Mouse (Mus musculus) limb, embryonic 10.5 days (tissue): Measurements from ENCODE around the gene Spata48. TPM values are rescaled to one million over a fixed set of nuclear protein-coding genes. Genes with fewer than 3 reads are reported as not detected.

Source experiments
- DNase-seq: peaks from one replicate; pipeline ENCODE4 v3.0.0-alpha.2; 2017; ENCODE audit warnings: low spot score
- H3K27ac ChIP-seq: fragments of 300-500 bp; sonication (generic); 2 replicates; pipeline ENCODE4 v1.5.1; 2016; ENCODE audit warnings: mild to moderate bottlenecking
- H3K27me3 ChIP-seq: fragments of 300-500 bp; sonication (generic); 2 replicates; pipeline ENCODE4 v1.6.1; 2016; ENCODE audit warnings: low read depth, mild to moderate bottlenecking; ENCODE audit not compliant: poor library complexity, severe bottlenecking
- H3K36me3 ChIP-seq: fragments of 300-500 bp; sonication (generic); 2 replicates; pipeline ENCODE4 v1.6.1; 2016; ENCODE audit warnings: mild to moderate bottlenecking, moderate library complexity
- H3K4me1 ChIP-seq: fragments of 300-500 bp; sonication (generic); 2 replicates; pipeline ENCODE4 v1.6.1; 2016
- H3K4me3 ChIP-seq: fragments of 300-500 bp; sonication (generic); 2 replicates; pipeline ENCODE4 v1.5.1; 2016; ENCODE audit warnings: mild to moderate bottlenecking, moderate library complexity
- H3K9me3 ChIP-seq: fragments of 300-500 bp; sonication (generic); replicated peaks from 2 replicates; pipeline ENCODE4 v1.6.1; 2016; ENCODE audit warnings: mild to moderate bottlenecking
- WGBS: fragments of 180-500 bp; shearing (Covaris S2); methylation state at CpG from one replicate; pipeline ENCODE4 v1.1.7; 2016; 5-methylcytosine and 5-hydroxymethylcytosine counted together
- polyA plus RNA-seq: library from polyadenylated mRNA; unstranded; fragments of >200 nt; fragmentation: Nextera tagmentation; extraction: Ambion mirVana; gene quantifications from 2 replicates; pipeline ENCODE4 v1.2.1, GENCODE M21; 2016

The Spata48 gene
- polyA plus RNA-seq, result 0.92 and 2.4 TPM in 2 replicates

DNA sequence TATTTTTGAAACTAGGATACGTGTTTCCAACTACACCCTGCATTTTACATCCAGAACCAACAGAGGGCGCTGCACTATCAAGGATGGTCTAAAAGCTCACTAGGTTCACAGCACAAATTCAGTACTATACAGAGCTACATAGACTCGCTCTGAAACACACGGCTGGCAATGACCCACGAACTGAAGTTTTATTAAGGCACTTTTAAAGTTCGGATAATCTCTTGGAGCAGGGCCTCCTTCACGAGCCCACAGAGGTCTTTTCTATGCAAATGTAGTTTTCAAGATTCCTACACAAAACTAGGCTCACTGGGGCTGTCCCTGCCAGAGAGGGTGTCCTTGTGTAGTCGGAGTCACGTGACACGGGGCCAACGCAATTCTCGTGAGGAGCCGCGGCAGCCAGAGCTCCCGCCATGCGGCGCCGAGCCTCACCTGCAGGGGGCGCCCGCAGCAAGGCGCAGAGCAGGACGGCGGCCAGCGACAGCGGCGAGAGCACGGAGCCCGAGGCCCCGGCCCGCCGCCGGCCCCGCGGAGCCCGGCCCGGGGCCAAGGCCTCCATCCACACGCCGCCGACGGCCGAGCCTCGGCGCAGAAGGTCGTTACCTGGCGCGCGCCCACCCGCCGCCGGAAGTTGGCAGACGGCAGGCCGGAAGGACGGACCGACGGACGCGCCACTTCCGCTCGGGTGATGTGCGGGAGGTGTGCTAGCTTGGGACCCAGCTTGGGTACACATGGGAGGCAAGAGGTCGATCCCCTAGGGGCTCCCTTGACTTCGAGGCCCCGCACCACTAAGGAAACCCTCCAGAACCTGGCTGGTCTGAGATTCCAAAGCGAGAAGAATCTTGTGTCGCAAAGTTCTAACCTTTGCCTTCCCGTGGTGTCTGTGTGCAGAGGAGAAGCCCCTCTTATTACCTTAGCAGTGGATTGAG is at the start of gene Spata48, which contains the start of gene Zpbp:
TSS of gene Spata48 (plus strand) at position 460 of the 926 bp plus-strand sequence.
TSS of gene Zpbp (minus strand) at position 774 of the 926 bp plus-strand sequence.
- Histone ChIP-seq H3K27ac (peak within 1 kb of the TSS; percentile 92), H3K9me3 (no peaks in the 10 kb centered on the region), H3K4me3 (peak within 1 kb of the TSS; percentile 67), H3K27me3 (no peaks in the 10 kb centered on the region), H3K36me3 (no peaks in the 10 kb centered on the region), H3K4me1 (peaks cover 7% of the 10 kb centered on the region; the same call in 1 of the 2 replicates)
- peak; percentile 90 for DNase-seq
- 4% methylated on average over 66 of the region's 66 CpGs for WGBS

DNA sequence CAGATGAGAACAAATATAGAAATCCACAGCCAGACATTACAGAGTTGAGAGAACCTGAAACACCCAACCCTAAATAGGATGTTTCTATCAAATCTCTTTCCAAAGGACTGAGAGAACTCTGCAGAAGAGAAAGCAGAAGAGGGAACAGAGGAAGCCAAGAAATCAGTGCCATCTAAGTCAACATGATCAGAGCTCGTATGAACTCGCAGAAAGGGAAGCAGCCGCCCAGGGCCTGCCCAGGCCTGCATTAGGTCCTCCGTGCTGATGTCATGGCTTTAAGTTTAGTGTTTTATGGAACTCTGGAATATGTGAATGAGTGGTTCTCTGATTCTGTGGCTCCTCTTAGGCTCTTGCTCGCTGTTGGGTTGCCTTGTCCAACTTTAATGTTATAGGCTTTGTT is 47.7 kb upstream of the Spata48 start:
- Histone ChIP-seq H3K27ac (no peak overlapping the region), H3K36me3 (no peaks in the 10 kb centered on the region), H3K9me3 (no peaks in the 10 kb centered on the region), H3K27me3 (no peaks in the 10 kb centered on the region), H3K4me3 (no peak overlapping the region), H3K4me1 (no peaks in the 10 kb centered on the region)
- WGBS, result 80% methylated on average over 5 of the region's 5 CpGs
- no peak for DNase-seq

DNA sequence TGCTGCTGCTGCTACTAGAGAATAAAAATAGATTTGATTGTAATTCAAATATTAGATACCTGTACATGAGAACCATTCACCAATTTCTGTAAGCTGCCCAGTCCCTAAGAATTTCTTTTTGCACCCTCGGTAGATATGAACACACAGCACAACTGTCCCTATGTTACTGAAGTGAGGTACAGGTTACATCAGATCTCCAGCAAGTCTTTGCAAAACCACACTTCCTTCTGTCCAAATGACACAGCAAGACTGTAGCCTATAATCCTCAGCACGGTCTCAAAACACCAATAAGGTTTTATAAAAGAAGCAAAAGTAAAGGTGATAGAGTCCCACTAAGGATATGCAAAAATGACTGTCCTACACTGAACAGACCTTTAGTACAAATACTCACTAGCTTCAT is 44.5 kb upstream of the Spata48 start:
- Histone ChIP-seq H3K36me3 (no peaks in the 10 kb centered on the region), H3K27ac (no peak overlapping the region)

DNA sequence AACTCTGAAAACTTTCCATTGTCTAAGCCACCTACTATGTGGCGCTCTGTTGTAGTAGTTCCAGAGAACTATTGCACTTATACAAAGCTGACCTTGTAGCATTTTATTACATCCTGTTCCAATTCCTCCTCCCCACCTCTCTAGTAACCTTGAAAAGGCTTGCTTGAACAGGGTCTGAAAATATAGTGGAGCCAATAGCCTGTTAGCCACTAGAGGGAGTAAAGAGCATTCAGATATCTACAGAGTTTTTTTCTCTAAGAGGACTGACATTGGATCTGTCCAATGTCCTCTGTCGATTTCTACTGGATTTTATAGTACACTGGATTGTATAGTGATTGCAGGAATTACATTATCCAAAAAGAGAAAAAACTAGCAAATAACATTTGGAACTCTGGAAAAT is 6.9 kb upstream of the Spata48 start:
- no peaks in the 10 kb centered on the region for H3K9me3 ChIP-seq
- H3K4me3 ChIP-seq, result no peak overlapping the region
- no peaks in the 10 kb centered on the region for H3K27me3 ChIP-seq
- no peak overlapping the region for H3K27ac ChIP-seq
- no peaks in the 10 kb centered on the region for H3K4me1 ChIP-seq
- no peak for DNase-seq
- no peaks in the 10 kb centered on the region for H3K36me3 ChIP-seq
- 37% methylated on average over 2 of the region's 2 CpGs for WGBS

More for the DNA sequence above, 44.5 kb upstream of the Spata48 start:
- Histone ChIP-seq H3K4me1 (no peaks in the 10 kb centered on the region), H3K4me3 (no peak overlapping the region), H3K9me3 (no peaks in the 10 kb centered on the region), H3K27me3 (no peaks in the 10 kb centered on the region)
- no peak for DNase-seq
- WGBS, result 88% methylated on average over 2 of the region's 2 CpGs

DNA sequence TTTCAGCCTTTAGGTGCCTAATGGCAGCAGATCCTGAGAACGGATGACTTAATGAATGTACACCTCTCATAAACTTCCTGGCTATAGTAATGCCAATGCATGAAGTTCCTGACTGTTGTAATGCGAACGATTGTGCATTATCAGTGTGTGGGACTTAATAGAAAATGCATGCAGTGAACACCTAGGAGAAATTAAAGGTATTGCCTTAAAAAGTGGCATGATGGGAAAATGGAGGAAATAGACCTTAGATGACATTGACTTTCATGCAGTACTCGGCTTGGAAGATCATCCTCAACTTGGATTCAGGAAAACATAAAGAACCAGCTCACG is 632 bp downstream of the Spata48 start:
- peak overlapping the region; percentile 92 for H3K27ac ChIP-seq
- peak overlapping the region; percentile 67 for H3K4me3 ChIP-seq
- H3K9me3 ChIP-seq, result no peaks in the 10 kb centered on the region
- no peaks in the 10 kb centered on the region for H3K36me3 ChIP-seq
- WGBS, result 85% methylated on average over 5 of the region's 5 CpGs
- no peaks in the 10 kb centered on the region for H3K27me3 ChIP-seq
- H3K4me1 ChIP-seq, result peaks cover 7% of the 10 kb centered on the region; the same call in 1 of the 2 replicates
- no peak for DNase-seq

DNA sequence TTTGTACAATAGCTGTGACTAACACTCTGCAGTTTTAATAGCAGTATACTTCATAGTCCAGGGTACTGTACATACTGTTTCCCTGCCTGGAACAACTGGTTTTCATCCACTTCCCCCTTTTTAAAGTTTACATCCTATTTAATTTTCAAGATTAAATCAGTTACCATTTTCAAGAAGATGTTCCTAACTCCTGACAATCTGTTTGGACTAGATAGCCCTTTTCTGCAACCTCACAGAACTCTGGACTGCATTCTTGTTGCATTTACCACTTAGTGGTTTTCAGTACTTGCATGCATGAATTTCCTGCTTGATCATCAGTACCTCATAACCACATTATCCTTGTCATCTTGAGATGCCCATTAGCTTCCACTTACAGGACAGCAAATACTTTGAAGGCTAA is 7.0 kb downstream of the Spata48 start:
- H3K9me3 ChIP-seq, result no peaks in the 10 kb centered on the region
- no peaks in the 10 kb centered on the region for H3K27me3 ChIP-seq
- no peaks in the 10 kb centered on the region for H3K36me3 ChIP-seq
- H3K27ac ChIP-seq, result no peak overlapping the region
- no peak overlapping the region for H3K4me3 ChIP-seq
- H3K4me1 ChIP-seq, result no peaks in the 10 kb centered on the region
- DNase-seq, result no peak

DNA sequence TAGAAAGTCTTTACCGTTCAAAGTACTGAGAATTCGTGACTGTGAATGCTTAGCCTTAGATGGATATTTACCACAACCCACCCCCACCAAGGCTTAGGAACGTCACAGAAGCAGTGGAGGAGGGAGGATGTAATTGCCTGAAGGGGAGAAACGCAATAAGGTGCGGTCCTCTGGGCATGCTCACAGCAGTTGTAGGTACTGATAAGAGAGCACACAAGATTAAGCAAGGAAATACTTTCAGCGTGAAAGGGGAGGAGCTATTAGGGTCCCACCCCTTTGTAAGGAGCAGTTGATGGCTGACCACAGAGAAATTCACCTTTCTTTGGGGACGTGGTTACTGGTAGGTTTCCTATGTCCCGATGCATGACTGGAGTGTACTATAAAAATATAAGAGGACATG is 22.5 kb downstream of the Spata48 start:
- no peak overlapping the region for H3K4me3 ChIP-seq
- no peaks in the 10 kb centered on the region for H3K36me3 ChIP-seq
- WGBS, result 51% methylated on average over 8 of the region's 8 CpGs
- no peak for DNase-seq
- H3K9me3 ChIP-seq, result no peaks in the 10 kb centered on the region
- no peak overlapping the region for H3K27ac ChIP-seq
- H3K27me3 ChIP-seq, result no peaks in the 10 kb centered on the region
- H3K4me1 ChIP-seq, result no peaks in the 10 kb centered on the region

DNA sequence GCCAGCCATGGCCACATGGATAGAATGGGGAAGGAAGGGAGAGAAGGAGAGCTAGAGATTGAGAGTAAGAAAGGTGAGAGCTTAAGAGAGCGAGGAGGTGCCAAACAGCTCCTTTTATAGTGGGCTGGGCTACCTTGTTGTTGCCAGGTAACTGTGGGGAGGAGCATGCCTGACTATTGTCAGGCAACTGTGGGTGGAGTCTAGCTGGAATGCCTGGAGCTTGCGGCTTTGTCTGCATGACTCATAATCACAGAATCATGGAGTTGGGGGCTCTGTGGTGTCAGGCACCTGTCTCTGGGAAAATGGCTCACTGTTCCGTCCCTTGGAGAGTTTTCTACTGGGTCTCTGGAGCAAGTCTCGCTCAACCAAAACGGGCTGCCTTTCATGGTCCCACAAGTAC is 30.1 kb downstream of the Spata48 start:
- Histone ChIP-seq H3K27me3 (no peaks in the 10 kb centered on the region), H3K27ac (no peak overlapping the region), H3K4me3 (no peak overlapping the region), H3K36me3 (no peaks in the 10 kb centered on the region), H3K4me1 (no peaks in the 10 kb centered on the region), H3K9me3 (no peaks in the 10 kb centered on the region)
- 73% methylated on average over 5 of the region's 5 CpGs for WGBS
- DNase-seq, result no peak

DNA sequence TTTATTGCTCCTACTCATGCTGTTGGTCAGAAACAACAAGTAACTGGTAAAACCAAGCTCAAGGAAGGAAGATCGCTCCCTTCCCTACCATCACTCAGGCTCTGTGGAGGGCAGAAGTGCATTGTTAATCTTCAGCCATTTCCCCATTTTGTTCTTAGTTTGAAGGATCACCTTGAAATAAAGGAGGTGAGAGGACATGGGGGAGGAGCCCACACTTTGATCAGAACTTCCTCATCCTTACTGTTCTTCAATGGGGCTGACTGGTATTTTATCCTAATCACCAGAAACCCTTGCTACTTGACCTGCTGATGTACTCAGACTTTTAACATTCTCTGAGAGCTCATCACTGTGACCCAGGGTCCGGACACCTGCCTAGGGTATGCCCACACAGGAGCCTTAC is 33.8 kb downstream of the Spata48 start:
- H3K9me3 ChIP-seq, result no peaks in the 10 kb centered on the region
- WGBS, result 97% methylated on average over 2 of the region's 2 CpGs
- H3K27ac ChIP-seq, result no peak overlapping the region
- DNase-seq, result no peak
- no peaks in the 10 kb centered on the region for H3K4me1 ChIP-seq
- no peaks in the 10 kb centered on the region for H3K27me3 ChIP-seq
- H3K4me3 ChIP-seq, result no peak overlapping the region
- no peaks in the 10 kb centered on the region for H3K36me3 ChIP-seq

DNA sequence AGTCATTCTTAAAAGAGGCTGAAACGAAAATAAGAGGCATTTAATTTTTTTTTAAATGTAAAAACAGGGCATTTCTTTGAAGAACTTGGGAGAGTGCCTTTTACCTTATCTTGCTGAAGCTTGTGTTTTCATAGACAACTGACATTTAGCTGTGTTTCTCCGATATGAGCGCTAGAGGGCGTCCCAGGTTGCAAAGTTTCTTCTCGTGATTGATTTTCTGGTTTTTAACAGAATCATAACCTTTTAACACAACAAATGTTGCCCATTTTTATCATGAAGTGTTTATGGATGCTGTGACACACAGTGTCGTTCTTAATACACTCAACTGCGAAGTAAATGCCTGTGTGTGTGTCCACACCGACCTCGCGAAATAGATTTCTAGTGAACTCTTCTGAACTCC is 38.0 kb downstream of the Spata48 start:
- 25% methylated on average over 10 of the region's 10 CpGs for WGBS
- H3K9me3 ChIP-seq, result no peaks in the 10 kb centered on the region
- H3K27me3 ChIP-seq, result no peaks in the 10 kb centered on the region
- H3K27ac ChIP-seq, result no peak overlapping the region
- H3K4me1 ChIP-seq, result no peaks in the 10 kb centered on the region
- peak; percentile 46 for DNase-seq
- H3K36me3 ChIP-seq, result no peaks in the 10 kb centered on the region
- no peak overlapping the region for H3K4me3 ChIP-seq

DNA sequence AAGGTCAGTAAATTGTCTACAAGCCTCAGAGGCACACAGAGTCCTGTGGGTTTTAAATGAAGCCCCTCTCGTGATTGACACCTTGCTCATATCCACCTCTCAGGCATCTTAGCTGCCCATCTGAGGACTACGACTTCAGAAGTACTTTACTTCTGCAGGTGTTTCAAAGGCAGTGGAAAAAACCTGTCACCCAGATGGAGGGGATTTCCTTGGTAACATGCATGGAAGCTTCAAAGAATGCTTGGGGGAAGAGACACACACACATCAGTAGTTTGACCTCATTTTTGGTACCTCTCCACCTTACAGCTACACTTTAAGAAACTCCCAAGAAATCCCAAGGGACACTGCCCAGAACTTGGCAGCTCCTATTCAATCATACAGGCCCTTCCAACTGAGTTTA is 44.3 kb downstream of the Spata48 start:
- 79% methylated on average over 2 of the region's 2 CpGs for WGBS
- H3K9me3 ChIP-seq, result no peaks in the 10 kb centered on the region
- no peaks in the 10 kb centered on the region for H3K4me1 ChIP-seq
- no peaks in the 10 kb centered on the region for H3K36me3 ChIP-seq
- no peaks in the 10 kb centered on the region for H3K27me3 ChIP-seq
- no peak overlapping the region for H3K27ac ChIP-seq
- no peak overlapping the region for H3K4me3 ChIP-seq
- no peak for DNase-seq

DNA sequence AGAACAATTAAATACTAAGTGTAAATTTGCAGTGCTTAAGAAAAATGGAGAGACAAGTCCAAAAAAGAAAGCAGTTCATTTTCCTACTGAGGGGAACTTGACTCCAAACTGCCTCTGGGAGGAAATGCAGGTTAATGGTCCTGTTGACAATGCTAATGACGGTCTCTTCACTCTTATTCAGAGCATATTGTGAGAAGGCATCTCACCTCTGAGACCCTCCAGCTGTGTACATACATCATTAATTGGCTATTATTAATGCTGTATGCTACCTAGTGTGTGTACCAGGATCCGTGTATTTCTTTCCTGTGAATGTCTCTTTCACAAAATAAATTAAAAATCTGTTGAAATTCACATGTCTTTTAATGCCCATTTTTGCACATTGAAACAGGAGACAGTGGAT is 47.5 kb downstream of the Spata48 start:
- Histone ChIP-seq H3K27me3 (no peaks in the 10 kb centered on the region), H3K4me1 (no peaks in the 10 kb centered on the region), H3K36me3 (no peaks in the 10 kb centered on the region), H3K4me3 (no peak overlapping the region), H3K27ac (no peak overlapping the region), H3K9me3 (no peaks in the 10 kb centered on the region)
- DNase-seq, result no peak
- WGBS, result 66% methylated on average over 2 of the region's 2 CpGs

DNA sequence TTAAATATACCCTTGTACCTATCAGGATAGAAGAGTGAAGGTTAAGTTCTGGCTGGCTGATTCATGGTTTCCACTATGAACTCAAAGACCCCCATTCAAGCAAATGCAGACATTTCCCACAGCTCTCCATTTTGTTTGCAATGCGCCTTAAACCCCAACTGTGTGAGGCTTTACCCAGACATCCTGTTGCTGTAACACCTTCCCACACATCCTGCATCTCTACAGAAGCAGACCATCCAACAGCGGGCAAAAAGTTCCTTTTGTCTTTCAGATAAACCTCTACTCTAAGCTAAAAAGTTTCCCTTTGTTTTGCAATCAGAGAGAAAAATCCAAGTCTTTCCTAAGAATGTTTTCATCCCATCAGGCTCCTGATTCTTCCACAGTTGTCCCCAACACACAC is 50.2 kb downstream of the Spata48 start:
- no peaks in the 10 kb centered on the region for H3K27me3 ChIP-seq
- no peaks in the 10 kb centered on the region for H3K4me1 ChIP-seq
- 44% methylated on average over 2 of the region's 2 CpGs for WGBS
- DNase-seq, result no peak
- no peaks in the 10 kb centered on the region for H3K36me3 ChIP-seq
- H3K9me3 ChIP-seq, result no peaks in the 10 kb centered on the region
- H3K4me3 ChIP-seq, result no peak overlapping the region
- H3K27ac ChIP-seq, result no peak overlapping the region
